Mouse (Mus musculus) CH12.LX (cell line): ENCODE measurements around the gene Gm9918. TPM values are rescaled to one million over a fixed set of nuclear protein-coding genes. Genes with fewer than 3 reads are reported as not detected.

Source experiments
- DNase-seq: peaks from one replicate; pipeline ENCODE4 v3.0.0-alpha.2; 2013; ENCODE audit errors: extremely low read depth
- H3K27ac ChIP-seq: 2 replicates; pipeline ENCODE4 v1.5.1; 2012; ENCODE audit warnings: low read depth, mild to moderate bottlenecking, control low read depth, moderate library complexity; ENCODE audit not compliant: insufficient read depth
- H3K27me3 ChIP-seq: replicated peaks from 2 replicates; pipeline ENCODE3; 2012; ENCODE audit warnings: inconsistent platforms
- H3K36me3 ChIP-seq, 2 experiments: replicated peaks in 1 of 2; 2 replicates each; pipeline versions ENCODE3 to v1.6.1; 2012; ENCODE audit warnings: inconsistent platforms in 1 of 2, low read length in 1 of 2, mild to moderate bottlenecking in 1 of 2, mixed read lengths in 1 of 2, moderate library complexity in 1 of 2; ENCODE audit not compliant: control insufficient read depth in 1 of 2, insufficient read depth in 1 of 2
- H3K4me1 ChIP-seq, 2 experiments: 2 replicates each; pipeline ENCODE4 v1.6.1; 2012; ENCODE audit warnings: inconsistent platforms in 1 of 2, moderate library complexity in 1 of 2; ENCODE audit not compliant: insufficient read depth in 2 of 2, control insufficient read depth in 1 of 2
- H3K4me2 ChIP-seq: 2 replicates; pipeline ENCODE4 v1.6.1; 2012; ENCODE audit warnings: low read depth, mild to moderate bottlenecking, control low read depth; ENCODE audit not compliant: poor library complexity, insufficient read depth, severe bottlenecking
- H3K4me3 ChIP-seq, 3 experiments: fragments of 150-350 bp in 1 of 3; sonication (generic) in 1 of 3; replicated peaks in 1 of 3; 2 replicates each; pipeline versions ENCODE3 to v1.5.1; 2011 to 2012; ENCODE audit warnings: low read depth in 2 of 3, low read length in 2 of 3, mild to moderate bottlenecking in 2 of 3, moderate library complexity in 2 of 3, control low read depth in 1 of 3, improper control_type of control experiment in 1 of 3, inconsistent platforms in 1 of 3, mixed read lengths in 1 of 3; ENCODE audit not compliant: poor library complexity in 1 of 3
- H3K79me2 ChIP-seq: replicated peaks from 2 replicates; pipeline ENCODE4 v1.6.1; 2012; ENCODE audit warnings: mild to moderate bottlenecking, moderate library complexity; ENCODE audit not compliant: control insufficient read depth, poor library complexity, insufficient read depth, severe bottlenecking; ENCODE audit errors: extremely low read depth
- H3K9ac ChIP-seq: 2 replicates; pipeline ENCODE4 v1.6.1; 2012; ENCODE audit warnings: low read depth, mild to moderate bottlenecking, control low read depth, moderate library complexity; ENCODE audit not compliant: insufficient read depth
- H3K9me3 ChIP-seq: replicated peaks from 2 replicates; pipeline ENCODE3; 2012; ENCODE audit warnings: low read length, inconsistent platforms, mixed read lengths
- BHLHE40 ChIP-seq: IDR thresholded peaks from 2 replicates; pipeline ENCODE4 v1.6.1; 2011; ENCODE audit warnings: mild to moderate bottlenecking, low read depth, low read length, improper control_type of control experiment
- CTCF ChIP-seq, 2 experiments: IDR thresholded peaks in 1 of 2; conservative IDR thresholded peaks in 1 of 2; 2 replicates each; pipeline ENCODE4 v1.5.1; 2011 to 2012; ENCODE audit warnings: low read depth in 2 of 2, low read length in 2 of 2, improper control_type of control experiment in 1 of 2, inconsistent platforms in 1 of 2, mild to moderate bottlenecking in 1 of 2, moderate library complexity in 1 of 2
- E2F4 ChIP-seq: IDR thresholded peaks from 2 replicates; pipeline ENCODE4 v1.6.1; 2011; ENCODE audit warnings: low read depth, low read length, improper control_type of control experiment; ENCODE audit not compliant: insufficient replicate concordance
- ELF1 ChIP-seq: IDR thresholded peaks from 2 replicates; pipeline ENCODE4 v1.6.1; 2014; ENCODE audit warnings: low read depth, mild to moderate bottlenecking, inconsistent platforms, low read length, improper control_type of control experiment
- ETS1 ChIP-seq: conservative IDR thresholded peaks from 2 replicates; pipeline ENCODE4 v1.6.1; 2012; ENCODE audit warnings: low read depth, mild to moderate bottlenecking, inconsistent platforms, low read length, improper control_type of control experiment, moderate library complexity
- GABPA ChIP-seq: IDR thresholded peaks from 2 replicates; pipeline ENCODE4 v1.6.1; 2012; ENCODE audit warnings: low read depth, low read length, improper control_type of control experiment, inconsistent platforms; ENCODE audit not compliant: insufficient replicate concordance
- HCFC1 ChIP-seq: IDR thresholded peaks from 2 replicates; pipeline ENCODE4 v1.6.1; 2012; ENCODE audit warnings: low read depth, mild to moderate bottlenecking, inconsistent platforms, low read length, improper control_type of control experiment
- IRF4 ChIP-seq: IDR thresholded peaks from 2 replicates; pipeline ENCODE4 v1.6.1; 2014; ENCODE audit warnings: low read depth, mild to moderate bottlenecking, inconsistent platforms, low read length, improper control_type of control experiment
- JUND ChIP-seq: conservative IDR thresholded peaks from 2 replicates; pipeline ENCODE4 v1.6.1; 2011; ENCODE audit warnings: low read depth, low read length, improper control_type of control experiment
- MAZ ChIP-seq: IDR thresholded peaks from 2 replicates; pipeline ENCODE4 v1.6.1; 2012; ENCODE audit warnings: low read depth, mild to moderate bottlenecking, inconsistent platforms, low read length, improper control_type of control experiment, moderate library complexity
- MEF2A ChIP-seq: IDR thresholded peaks from 2 replicates; pipeline ENCODE4 v1.6.1; 2014; ENCODE audit warnings: low read depth, mild to moderate bottlenecking, inconsistent platforms, low read length, improper control_type of control experiment, borderline replicate concordance
- MYC ChIP-seq: IDR thresholded peaks from 2 replicates; pipeline ENCODE4 v1.6.1; 2011; ENCODE audit warnings: low read depth, mild to moderate bottlenecking, improper control_type of control experiment, low read length
- NELFE ChIP-seq: IDR thresholded peaks from 2 replicates; pipeline ENCODE4 v1.6.1; 2011; ENCODE audit warnings: low read depth, low read length, improper control_type of control experiment
- NRF1 ChIP-seq: IDR thresholded peaks from 2 replicates; pipeline ENCODE4 v1.6.1; 2014; ENCODE audit warnings: low read depth, mild to moderate bottlenecking, inconsistent platforms, low read length, improper control_type of control experiment, moderate library complexity
- PAX5 ChIP-seq: IDR thresholded peaks from 2 replicates; pipeline ENCODE4 v1.6.1; 2012; ENCODE audit warnings: low read length, inconsistent platforms, mixed read lengths
- POLR2AphosphoS2 ChIP-seq: IDR thresholded peaks from 2 replicates; pipeline ENCODE4 v1.6.1; 2011; ENCODE audit warnings: low read depth, low read length, improper control_type of control experiment
- RAD21 ChIP-seq: IDR thresholded peaks from 2 replicates; pipeline ENCODE4 v1.6.1; 2011; ENCODE audit warnings: low read depth, mild to moderate bottlenecking, low read length, improper control_type of control experiment, moderate library complexity
- RCOR1 ChIP-seq: conservative IDR thresholded peaks from 2 replicates; pipeline ENCODE4 v1.6.1; 2012; ENCODE audit warnings: low read depth, mild to moderate bottlenecking, inconsistent platforms, low read length, improper control_type of control experiment
- SIN3A ChIP-seq: IDR thresholded peaks from 2 replicates; pipeline ENCODE4 v1.6.1; 2012; ENCODE audit warnings: low read length, improper control_type of control experiment, inconsistent platforms
- SMC3 ChIP-seq: IDR thresholded peaks from 2 replicates; pipeline ENCODE4 v1.6.1; 2011; ENCODE audit warnings: low read depth, low read length, improper control_type of control experiment
- TBP ChIP-seq: conservative IDR thresholded peaks from 2 replicates; pipeline ENCODE4 v1.6.1; 2011; ENCODE audit warnings: low read depth, low read length, improper control_type of control experiment
- USF2 ChIP-seq: conservative IDR thresholded peaks from 2 replicates; pipeline ENCODE4 v1.6.1; 2011; ENCODE audit warnings: low read depth, low read length, improper control_type of control experiment
- ZKSCAN1 ChIP-seq: IDR thresholded peaks from 2 replicates; pipeline ENCODE4 v1.6.1; 2012; ENCODE audit warnings: low read depth, inconsistent platforms, low read length, improper control_type of control experiment, borderline replicate concordance
- ZNF384 ChIP-seq: IDR thresholded peaks from 2 replicates; pipeline ENCODE4 v1.6.1; 2012; ENCODE audit warnings: low read depth, low read length, improper control_type of control experiment, inconsistent platforms
- dilution Hi-C: fragments of 300-500 bp; cut with MboI; formaldehyde crosslinking; loops from 2 replicates; pipeline ENCODE4 v1.14.3; 2020; ENCODE audit warnings: low sequenced_read_pairs; ENCODE audit not compliant: extremely low pct_unique_long_range_greater_than_20kb, extremely low pct_ligation_motif_present
- in situ Hi-C: fragments of 300-500 bp; cut with MboI; formaldehyde crosslinking; loops from 3 replicates; pipeline ENCODE4 v1.14.3; 2019; ENCODE audit warnings: low sequenced_read_pairs, low pct_ligation_motif_present, low pct_unique_long_range_greater_than_20kb, mixed read lengths
- polyA plus RNA-seq: library from polyadenylated mRNA; unstranded; fragments of >175 nt; gene quantifications from 2 replicates; pipeline ENCODE4 v1.2.1, GENCODE M21; 2012; ENCODE audit warnings: low read depth; ENCODE audit not compliant: insufficient read length
- total RNA-seq, 2 experiments: library from RNA; depleted of rRNA; stranded (reverse); fragments of 300-350 nt in 1 of 2; fragments of >200 nt in 1 of 2; gene quantifications; 2 replicates each; pipeline ENCODE4 v1.2.3; 2012 to 2014

Gene Gm9918
- total and polyA plus RNA-seq, 3 experiments: not detected

- dilution Hi-C loops: no loop called here
- peaks cover 43% of the 10 kb centered on the region for H3K27me3 ChIP-seq
Measured at GRCm38 (mm10) chr15:102271441-102271840, 1.1 kb downstream of the Gm9918 start.

GRCm38 (mm10) chr15:102273982-102274716 lies 3.8 kb downstream of the Gm9918 start:
- no peak for DNase-seq
- Histone ChIP-seq H3K4me3 (no peak overlapping the region), H3K4me2 (no peak overlapping the region), H3K27me3 (peaks cover 32% of the 10 kb centered on the region), H3K36me3 (no peaks in the 10 kb centered on the region), H3K4me1 (0 out of 4 replicates have a peak, but pooled peaks cover 0 to 2% of the 10 kb centered on the region in 2 experiments), H3K9me3 (no peaks in the 10 kb centered on the region), H3K27ac (no peak overlapping the region)
- in situ Hi-C loops: no loop called here
- dilution Hi-C loops: no loop called here
- TF ChIP-seq HCFC1 (no peak), CTCF (conservative IDR thresholded peaks at IDR 0.05 in 1 of 2, IDR thresholded peaks at IDR 0.05 in 1 of 2; ENCODE audit: low read depth in 2 of 2, low read length in 2 of 2) (peak; percentile 25 to 64; a peak in 3 of 4 replicates), RAD21 (peak; percentile 53), SMC3 (peak; percentile 62)
- TF ChIP-seq, all 38 proteins: peak for 3
- Histone ChIP-seq H3K9ac (no peak overlapping the region), H3K79me2 (no peaks in the 10 kb centered on the region)

More at GRCm38 (mm10) chr15:102271441-102271840, 1.1 kb downstream of the Gm9918 start:
- Histone ChIP-seq H3K36me3 (no peaks in the 10 kb centered on the region), H3K9me3 (no peaks in the 10 kb centered on the region), H3K79me2 (no peaks in the 10 kb centered on the region), H3K27ac (no peak overlapping the region), H3K4me2 (no peak overlapping the region), H3K9ac (no peak overlapping the region), H3K4me3 (no peak overlapping the region), H3K4me1 (0 out of 4 replicates have a peak, but pooled peaks cover 0 to 2% of the 10 kb centered on the region in 2 experiments)
- TF ChIP-seq NRF1 (no peak), PAX5 (no peak), IRF4 (no peak), NELFE (no peak), POLR2AphosphoS2 (no peak), GABPA (no peak), RCOR1 (no peak), MAZ (no peak), USF2 (no peak)
- in situ Hi-C loops: no loop called here
- no peak for DNase-seq

- Histone ChIP-seq H3K4me3 (peak overlapping the region; percentile 74 to 87 (median 85)), H3K4me2 (peak overlapping the region; percentile 65), H3K36me3 (peaks cover 21 to 28% of the 10 kb centered on the region in 2 experiments), H3K27ac (no peak overlapping the region), H3K4me1 (peaks cover 12 to 19% of the 10 kb centered on the region in 2 experiments), H3K9me3 (no peaks in the 10 kb centered on the region), H3K79me2 (peaks cover 13% of the 10 kb centered on the region; the same call in 1 of the 2 replicates), H3K9ac (peak overlapping the region; percentile 42; the same call in 1 of the 2 replicates), H3K27me3 (no peaks in the 10 kb centered on the region)
- in situ Hi-C loops (no loop called here), dilution Hi-C loops (no loop called here)
- DNase-seq: peak; percentile 63
- no peak for TF ChIP-seq BHLHE40
- no peak for TF ChIP-seq MYC
- no peak for TF ChIP-seq ZNF384
- no peak for TF ChIP-seq JUND
- TF ChIP-seq SIN3A: no peak
- no peak for TF ChIP-seq ELF1
- TF ChIP-seq CTCF (conservative IDR thresholded peaks at IDR 0.05 in 1 of 2, IDR thresholded peaks at IDR 0.05 in 1 of 2; ENCODE audit: low read depth in 2 of 2, low read length in 2 of 2): no peak
- no peak for TF ChIP-seq ETS1
- no peak for TF ChIP-seq E2F4
- TF ChIP-seq GABPA: no peak
- TF ChIP-seq TBP: no peak
- no peak for TF ChIP-seq USF2
- no peak for TF ChIP-seq NRF1
- TF ChIP-seq MEF2A: no peak
- no peak for TF ChIP-seq ZKSCAN1
- no peak for TF ChIP-seq MAZ
- TF ChIP-seq PAX5: no peak
Measured at GRCm38 (mm10) chr15:102278726-102279091, 8.3 kb downstream of the Gm9918 start.
